Mouse (Mus musculus): ENCODE results near the gene Itpr2. TPM values are rescaled to one million over a fixed set of nuclear protein-coding genes. Genes with fewer than 3 reads are reported as not detected.

Itpr2 gene
- polyA plus RNA-seq, 1 experiment from 2014 or later = 3.3 TPM

GRCm38 (mm10) chr6:146111781-146112180, 390.2 kb downstream of the Itpr2 start:
- 72% methylated on average over 6 of the region's 6 CpGs for WGBS
- Histone ChIP-seq H3K9ac (replicated peaks; ENCODE audit: low read length) (no peak overlapping the region), H3K27ac (replicated peaks; ENCODE audit: low read depth, low read length) (no peak overlapping the region), H3K27me3 (ENCODE audit: control insufficient read depth, insufficient read depth, low read length) (no peaks in the 10 kb centered on the region), H3K36me3 (replicated peaks; ENCODE audit: control insufficient read depth, insufficient read depth, low read depth, low read length) (no peaks in the 10 kb centered on the region), H3K9me3 (replicated peaks; ENCODE audit: control insufficient read depth, low read length) (no peaks in the 10 kb centered on the region), H3K4me2 (ENCODE audit: low read depth, low read length) (no peak overlapping the region), H3K4me1 (ENCODE audit: control insufficient read depth, insufficient read depth, low read length) (no peaks in the 10 kb centered on the region), H3K4me3 (ENCODE audit: low read depth, low read length) (no peak overlapping the region)
- no peak for DNase-seq (ENCODE audit: low spot score)
- ATAC-seq (replicated peaks; ENCODE audit: insufficient number of reproducible peaks, low FRiP score, low TSS enrichment, low read depth) = no peak

- H3K27me3 ChIP-seq (ENCODE audit: control insufficient read depth, insufficient read depth, low read length) = no peaks in the 10 kb centered on the region
- ATAC-seq (replicated peaks; ENCODE audit: insufficient number of reproducible peaks, low FRiP score, low TSS enrichment, low read depth) = peak; percentile 36
- peak; percentile 27 for DNase-seq (ENCODE audit: low spot score)
- no peaks in the 10 kb centered on the region for H3K4me1 ChIP-seq (ENCODE audit: control insufficient read depth, insufficient read depth, low read length)
- no peak overlapping the region for H3K4me2 ChIP-seq (ENCODE audit: low read depth, low read length)
- 35% methylated on average over 21 of the region's 21 CpGs for WGBS
- H3K27ac ChIP-seq (replicated peaks; ENCODE audit: low read depth, low read length) = no peak overlapping the region
- no peaks in the 10 kb centered on the region for H3K36me3 ChIP-seq (replicated peaks; ENCODE audit: control insufficient read depth, insufficient read depth, low read depth, low read length)
- no peak overlapping the region for H3K9ac ChIP-seq (replicated peaks; ENCODE audit: low read length)
- H3K4me3 ChIP-seq (ENCODE audit: low read depth, low read length) = no peak overlapping the region
- no peaks in the 10 kb centered on the region for H3K9me3 ChIP-seq (replicated peaks; ENCODE audit: control insufficient read depth, low read length)
These were observed 390.9 kb downstream of the Itpr2 start for GRCm38 (mm10) chr6:146110832-146111741.

- 79% methylated on average over 4 of the region's 4 CpGs for WGBS
- Histone ChIP-seq H3K27ac (replicated peaks; ENCODE audit: low read depth, low read length) (no peak overlapping the region), H3K4me3 (ENCODE audit: low read depth, low read length) (no peak overlapping the region), H3K4me2 (ENCODE audit: low read depth, low read length) (no peak overlapping the region), H3K9ac (replicated peaks; ENCODE audit: low read length) (no peak overlapping the region), H3K36me3 (replicated peaks; ENCODE audit: control insufficient read depth, insufficient read depth, low read depth, low read length) (no peaks in the 10 kb centered on the region), H3K4me1 (ENCODE audit: control insufficient read depth, insufficient read depth, low read length) (no peaks in the 10 kb centered on the region), H3K27me3 (ENCODE audit: control insufficient read depth, insufficient read depth, low read length) (no peaks in the 10 kb centered on the region), H3K9me3 (replicated peaks; ENCODE audit: control insufficient read depth, low read length) (no peaks in the 10 kb centered on the region)
- DNase-seq (ENCODE audit: low spot score) (no peak), ATAC-seq (replicated peaks; ENCODE audit: insufficient number of reproducible peaks, low FRiP score, low TSS enrichment, low read depth) (no peak)
These were observed 391.6 kb downstream of the Itpr2 start for GRCm38 (mm10) chr6:146110425-146110824.

GRCm38 (mm10) chr6:146108695-146109094, 393.3 kb downstream of the Itpr2 start:
- H3K4me3 ChIP-seq (ENCODE audit: low read depth, low read length) = no peak overlapping the region
- H3K9me3 ChIP-seq (replicated peaks; ENCODE audit: control insufficient read depth, low read length) = no peaks in the 10 kb centered on the region
- DNase-seq (ENCODE audit: low spot score) (no peak), ATAC-seq (replicated peaks; ENCODE audit: insufficient number of reproducible peaks, low FRiP score, low TSS enrichment, low read depth) (no peak)
- no peaks in the 10 kb centered on the region for H3K36me3 ChIP-seq (replicated peaks; ENCODE audit: control insufficient read depth, insufficient read depth, low read depth, low read length)
- no peak overlapping the region for H3K4me2 ChIP-seq (ENCODE audit: low read depth, low read length)
- H3K9ac ChIP-seq (replicated peaks; ENCODE audit: low read length) = no peak overlapping the region
- no peaks in the 10 kb centered on the region for H3K27me3 ChIP-seq (ENCODE audit: control insufficient read depth, insufficient read depth, low read length)
- no peaks in the 10 kb centered on the region for H3K4me1 ChIP-seq (ENCODE audit: control insufficient read depth, insufficient read depth, low read length)
- no peak overlapping the region for H3K27ac ChIP-seq (replicated peaks; ENCODE audit: low read depth, low read length)
- whole genome bisulfite sequencing = 80% methylated on average over 7 of the region's 7 CpGs

GRCm38 (mm10) chr6:146107117-146107832, 394.7 kb downstream of the Itpr2 start:
- Histone ChIP-seq H3K4me2 (ENCODE audit: low read depth, low read length) (no peak overlapping the region), H3K9me3 (replicated peaks; ENCODE audit: control insufficient read depth, low read length) (no peaks in the 10 kb centered on the region), H3K27ac (replicated peaks; ENCODE audit: low read depth, low read length) (no peak overlapping the region), H3K4me3 (ENCODE audit: low read depth, low read length) (no peak overlapping the region), H3K27me3 (ENCODE audit: control insufficient read depth, insufficient read depth, low read length) (no peaks in the 10 kb centered on the region), H3K4me1 (ENCODE audit: control insufficient read depth, insufficient read depth, low read length) (no peaks in the 10 kb centered on the region), H3K9ac (replicated peaks; ENCODE audit: low read length) (no peak overlapping the region), H3K36me3 (replicated peaks; ENCODE audit: control insufficient read depth, insufficient read depth, low read depth, low read length) (no peaks in the 10 kb centered on the region)
- DNase-seq (ENCODE audit: low spot score) (no peak), ATAC-seq (replicated peaks; ENCODE audit: insufficient number of reproducible peaks, low FRiP score, low TSS enrichment, low read depth) (no peak)
- WGBS = 84% methylated on average over 4 of the region's 4 CpGs

GRCm38 (mm10) chr6:146083056-146083961, 418.7 kb downstream of the Itpr2 start:
- Histone ChIP-seq H3K4me2 (ENCODE audit: low read depth, low read length) (no peak overlapping the region), H3K27ac (replicated peaks; ENCODE audit: low read depth, low read length) (no peak overlapping the region), H3K27me3 (ENCODE audit: control insufficient read depth, insufficient read depth, low read length) (no peaks in the 10 kb centered on the region), H3K36me3 (replicated peaks; ENCODE audit: control insufficient read depth, insufficient read depth, low read depth, low read length) (no peaks in the 10 kb centered on the region), H3K4me3 (ENCODE audit: low read depth, low read length) (no peak overlapping the region), H3K4me1 (ENCODE audit: control insufficient read depth, insufficient read depth, low read length) (no peaks in the 10 kb centered on the region; the same call in 1 of the 2 replicates), H3K9me3 (replicated peaks; ENCODE audit: control insufficient read depth, low read length) (no peaks in the 10 kb centered on the region), H3K9ac (replicated peaks; ENCODE audit: low read length) (no peak overlapping the region)
- WGBS = 72% methylated on average over 15 of the region's 15 CpGs
- no peak for DNase-seq (ENCODE audit: low spot score)
- no peak for ATAC-seq (replicated peaks; ENCODE audit: insufficient number of reproducible peaks, low FRiP score, low TSS enrichment, low read depth)

- Histone ChIP-seq H3K4me1 (ENCODE audit: control insufficient read depth, insufficient read depth, low read length) (no peaks in the 10 kb centered on the region; the same call in 1 of the 2 replicates), H3K4me3 (ENCODE audit: low read depth, low read length) (no peak overlapping the region), H3K9ac (replicated peaks; ENCODE audit: low read length) (no peak overlapping the region), H3K27ac (replicated peaks; ENCODE audit: low read depth, low read length) (no peak overlapping the region), H3K9me3 (replicated peaks; ENCODE audit: control insufficient read depth, low read length) (no peaks in the 10 kb centered on the region), H3K36me3 (replicated peaks; ENCODE audit: control insufficient read depth, insufficient read depth, low read depth, low read length) (no peaks in the 10 kb centered on the region), H3K27me3 (ENCODE audit: control insufficient read depth, insufficient read depth, low read length) (no peaks in the 10 kb centered on the region), H3K4me2 (ENCODE audit: low read depth, low read length) (no peak overlapping the region)
- DNase-seq (ENCODE audit: low spot score) (no peak), ATAC-seq (replicated peaks; ENCODE audit: insufficient number of reproducible peaks, low FRiP score, low TSS enrichment, low read depth) (no peak)
- WGBS = 90% methylated on average over 9 of the region's 9 CpGs
These were observed 419.5 kb downstream of the Itpr2 start for GRCm38 (mm10) chr6:146082476-146082875.
